Mouse (Mus musculus): ENCODE data around the gene Rnf17.

The Rnf17 gene

GRCm38 (mm10) chr14:56402311-56403071 is at the start of gene Rnf17:
TSS of gene Rnf17 (plus strand) at chr14:56402581.
- Histone ChIP-seq H3K4me3 (replicated peaks; ENCODE audit: low read length) (peak within 1 kb of the TSS; percentile 84), H3K36me3 (ENCODE audit: insufficient read depth, low read length) (peaks cover 28% of the 10 kb centered on the region), H3K27me3 (ENCODE audit: insufficient read depth, low read length) (no peaks in the 10 kb centered on the region), H3K4me1 (replicated peaks; ENCODE audit: low read depth, low read length) (no peaks in the 10 kb centered on the region), H3K9me3 (ENCODE audit: low read length) (peaks cover 12% of the 10 kb centered on the region)
- TF ChIP-seq NANOG (IDR thresholded peaks at IDR 0.05; ENCODE audit: borderline replicate concordance, low read length) (no peak), CTCF (conservative IDR thresholded peaks at IDR 0.05; ENCODE audit: low read length) (no peak), POU5F1 (IDR thresholded peaks at IDR 0.05; ENCODE audit: borderline replicate concordance, low read length) (no peak)

DNA sequence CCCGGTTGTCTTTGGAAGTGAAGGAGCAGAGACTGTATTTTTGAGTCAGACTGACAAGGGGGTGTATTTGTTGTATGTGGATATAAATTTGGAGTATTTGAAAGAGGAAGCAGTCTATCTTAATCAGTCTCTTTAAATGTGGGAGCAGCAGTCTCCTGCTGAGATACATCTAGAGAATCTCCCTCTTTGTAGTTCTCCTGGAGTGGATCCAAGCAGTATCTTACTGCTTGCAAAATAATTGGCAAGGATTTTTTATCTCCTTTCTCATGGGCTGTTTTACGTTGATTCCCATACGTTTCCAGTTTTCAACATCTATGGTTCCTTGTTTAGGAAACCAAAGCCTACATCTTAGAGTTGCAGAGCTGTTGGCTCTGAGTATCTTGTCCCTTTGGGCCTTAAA is 47.6 kb upstream of the Rnf17 start:
- TF ChIP-seq POU5F1 (IDR thresholded peaks at IDR 0.05; ENCODE audit: borderline replicate concordance, low read length) (no peak), CTCF (conservative IDR thresholded peaks at IDR 0.05; ENCODE audit: low read length) (no peak), NANOG (IDR thresholded peaks at IDR 0.05; ENCODE audit: borderline replicate concordance, low read length) (no peak)
- no peaks in the 10 kb centered on the region for H3K4me1 ChIP-seq (replicated peaks; ENCODE audit: low read depth, low read length)
- H3K4me3 ChIP-seq (replicated peaks; ENCODE audit: low read length): no peak overlapping the region
- no peaks in the 10 kb centered on the region for H3K36me3 ChIP-seq (ENCODE audit: insufficient read depth, low read length)
- peaks cover 10% of the 10 kb centered on the region for H3K27me3 ChIP-seq (ENCODE audit: insufficient read depth, low read length)
- H3K9me3 ChIP-seq (ENCODE audit: low read length): no peaks in the 10 kb centered on the region

DNA sequence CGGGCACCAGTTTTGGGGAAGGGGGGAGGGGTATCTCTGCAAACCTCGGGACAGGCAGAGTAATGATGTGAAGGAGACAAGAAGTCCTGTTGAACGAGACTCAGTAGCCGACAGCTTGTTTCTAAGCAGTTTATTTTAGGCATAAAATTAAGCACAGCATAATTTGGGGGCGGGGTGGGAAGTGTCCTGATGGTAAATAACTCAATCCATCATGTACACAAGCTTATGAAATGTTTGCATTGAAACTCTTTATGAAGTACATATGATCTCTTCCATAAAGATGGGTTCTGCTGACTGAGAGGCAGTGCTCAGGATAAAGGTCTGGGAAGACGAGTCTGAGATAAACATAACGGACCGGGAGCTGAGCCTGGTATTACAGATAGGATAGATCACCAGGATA is 47.0 kb upstream of the Rnf17 start:
- no peak overlapping the region for H3K4me3 ChIP-seq (replicated peaks; ENCODE audit: low read length)
- H3K4me1 ChIP-seq (replicated peaks; ENCODE audit: low read depth, low read length): no peaks in the 10 kb centered on the region
- H3K9me3 ChIP-seq (ENCODE audit: low read length): no peaks in the 10 kb centered on the region
- H3K27me3 ChIP-seq (ENCODE audit: insufficient read depth, low read length): peaks cover 10% of the 10 kb centered on the region
- TF ChIP-seq NANOG (IDR thresholded peaks at IDR 0.05; ENCODE audit: borderline replicate concordance, low read length): no peak
- no peak for TF ChIP-seq CTCF (conservative IDR thresholded peaks at IDR 0.05; ENCODE audit: low read length)
- TF ChIP-seq POU5F1 (IDR thresholded peaks at IDR 0.05; ENCODE audit: borderline replicate concordance, low read length): no peak
- no peaks in the 10 kb centered on the region for H3K36me3 ChIP-seq (ENCODE audit: insufficient read depth, low read length)

- H3K4me3 ChIP-seq (replicated peaks; ENCODE audit: low read length): no peak overlapping the region
- no peaks in the 10 kb centered on the region for H3K36me3 ChIP-seq (ENCODE audit: insufficient read depth, low read length)
- TF ChIP-seq POU5F1 (IDR thresholded peaks at IDR 0.05; ENCODE audit: borderline replicate concordance, low read length): no peak
- H3K4me1 ChIP-seq (replicated peaks; ENCODE audit: low read depth, low read length): no peaks in the 10 kb centered on the region
- H3K27me3 ChIP-seq (ENCODE audit: insufficient read depth, low read length): peaks cover 10% of the 10 kb centered on the region
- no peaks in the 10 kb centered on the region for H3K9me3 ChIP-seq (ENCODE audit: low read length)
These were observed 46.2 kb upstream of the Rnf17 start for GRCm38 (mm10) chr14:56356196-56356595.

- Histone ChIP-seq H3K4me1 (replicated peaks; ENCODE audit: low read depth, low read length) (no peaks in the 10 kb centered on the region), H3K9me3 (ENCODE audit: low read length) (no peaks in the 10 kb centered on the region), H3K36me3 (ENCODE audit: insufficient read depth, low read length) (no peaks in the 10 kb centered on the region), H3K4me3 (replicated peaks; ENCODE audit: low read length) (no peak overlapping the region), H3K27me3 (ENCODE audit: insufficient read depth, low read length) (peaks cover 24% of the 10 kb centered on the region)
- TF ChIP-seq NANOG (IDR thresholded peaks at IDR 0.05; ENCODE audit: borderline replicate concordance, low read length) (no peak), CTCF (conservative IDR thresholded peaks at IDR 0.05; ENCODE audit: low read length) (no peak), POU5F1 (IDR thresholded peaks at IDR 0.05; ENCODE audit: borderline replicate concordance, low read length) (no peak)
These were observed 44.0 kb upstream of the Rnf17 start for GRCm38 (mm10) chr14:56358422-56358821.

DNA sequence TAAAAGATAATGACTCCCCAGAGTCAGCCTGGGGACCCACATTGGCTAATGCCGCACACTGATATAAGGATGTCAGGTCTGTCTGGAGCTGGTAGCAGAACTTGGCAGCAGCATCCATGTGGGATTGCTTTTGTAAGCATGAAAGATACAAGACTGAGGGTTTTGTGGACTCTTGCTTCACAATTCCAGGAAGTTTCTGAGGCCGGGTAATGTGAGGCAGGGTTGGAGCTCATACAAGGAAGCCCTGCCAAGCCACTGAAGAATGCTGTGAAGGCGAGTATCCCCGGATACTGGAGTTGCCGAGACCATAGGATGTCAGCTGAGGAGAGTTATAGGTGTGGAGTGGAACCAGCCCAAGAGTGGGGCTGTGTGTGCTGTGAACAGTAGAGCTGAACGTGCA is 43.2 kb upstream of the Rnf17 start:
- TF ChIP-seq NANOG (IDR thresholded peaks at IDR 0.05; ENCODE audit: borderline replicate concordance, low read length): no peak
- TF ChIP-seq CTCF (conservative IDR thresholded peaks at IDR 0.05; ENCODE audit: low read length): no peak
- TF ChIP-seq POU5F1 (IDR thresholded peaks at IDR 0.05; ENCODE audit: borderline replicate concordance, low read length): no peak
- Histone ChIP-seq H3K4me3 (replicated peaks; ENCODE audit: low read length) (no peak overlapping the region), H3K4me1 (replicated peaks; ENCODE audit: low read depth, low read length) (peaks cover 5% of the 10 kb centered on the region), H3K36me3 (ENCODE audit: insufficient read depth, low read length) (no peaks in the 10 kb centered on the region), H3K27me3 (ENCODE audit: insufficient read depth, low read length) (peaks cover 31% of the 10 kb centered on the region), H3K9me3 (ENCODE audit: low read length) (no peaks in the 10 kb centered on the region)

DNA sequence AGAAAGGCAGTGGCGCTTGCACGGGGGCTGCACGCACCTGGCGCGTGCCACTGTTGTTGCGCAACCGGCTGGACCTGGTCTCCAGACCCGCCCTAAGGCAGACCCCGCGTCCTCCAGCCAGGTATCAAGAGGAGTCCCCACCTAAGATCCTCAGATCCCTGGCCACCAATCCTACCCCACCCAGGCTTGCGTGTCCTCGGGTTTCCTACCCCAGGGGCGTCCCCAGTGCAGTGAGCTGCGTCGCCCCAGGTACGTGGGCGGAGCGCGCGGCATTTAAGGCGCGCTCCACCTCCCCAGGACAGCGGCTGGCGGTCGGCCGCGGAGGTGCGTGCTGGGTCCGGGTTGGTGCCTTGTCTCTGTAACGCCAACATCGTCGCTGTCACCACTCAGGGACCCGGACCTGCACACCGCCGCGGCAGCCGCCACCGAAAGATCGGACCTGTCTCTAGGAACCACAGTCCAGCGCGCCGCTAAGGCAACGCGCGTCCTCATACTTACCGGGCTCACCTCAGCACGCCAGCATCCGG is 37.6 kb upstream of the Rnf17 start, which contains the start of gene Atp12a:
Gene Atp12a (plus strand): TSS at position 358 of the 527 bp plus-strand sequence.
- H3K4me3 ChIP-seq (replicated peaks; ENCODE audit: low read length): peak within 1 kb of the TSS; percentile 81
- TF ChIP-seq CTCF (conservative IDR thresholded peaks at IDR 0.05; ENCODE audit: low read length) (no peak), POU5F1 (IDR thresholded peaks at IDR 0.05; ENCODE audit: borderline replicate concordance, low read length) (no peak), NANOG (IDR thresholded peaks at IDR 0.05; ENCODE audit: borderline replicate concordance, low read length) (no peak)
- peaks cover 65% of the 10 kb centered on the region for H3K27me3 ChIP-seq (ENCODE audit: insufficient read depth, low read length)
- H3K4me1 ChIP-seq (replicated peaks; ENCODE audit: low read depth, low read length): peaks cover 33% of the 10 kb centered on the region
- no peaks in the 10 kb centered on the region for H3K9me3 ChIP-seq (ENCODE audit: low read length)
- H3K36me3 ChIP-seq (ENCODE audit: insufficient read depth, low read length): no peaks in the 10 kb centered on the region

DNA sequence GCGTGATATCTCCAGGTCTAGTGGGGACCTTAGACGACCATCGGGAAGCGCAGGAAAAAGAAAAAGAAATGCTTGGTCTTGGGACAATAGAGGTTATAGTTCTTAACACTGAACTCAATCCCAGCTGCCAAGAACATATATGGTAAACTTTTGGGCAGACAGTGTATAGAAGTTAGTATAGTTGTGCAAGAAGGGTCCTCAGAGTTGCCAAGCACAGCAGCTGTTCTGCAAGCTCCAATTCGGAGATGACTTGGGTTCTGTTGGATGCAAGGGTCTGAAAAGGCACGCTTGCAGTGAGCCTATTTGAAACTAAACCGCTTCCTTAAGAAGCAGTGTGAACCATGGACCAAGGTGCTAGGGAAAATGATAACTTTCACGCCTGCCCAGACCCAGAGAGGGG is 37.1 kb upstream of the Rnf17 start:
- Histone ChIP-seq H3K36me3 (ENCODE audit: insufficient read depth, low read length) (no peaks in the 10 kb centered on the region), H3K9me3 (ENCODE audit: low read length) (no peaks in the 10 kb centered on the region), H3K27me3 (ENCODE audit: insufficient read depth, low read length) (peaks cover 65% of the 10 kb centered on the region), H3K4me3 (replicated peaks; ENCODE audit: low read length) (peak overlapping the region; percentile 81), H3K4me1 (replicated peaks; ENCODE audit: low read depth, low read length) (peaks cover 33% of the 10 kb centered on the region)
- TF ChIP-seq POU5F1 (IDR thresholded peaks at IDR 0.05; ENCODE audit: borderline replicate concordance, low read length): no peak
- TF ChIP-seq NANOG (IDR thresholded peaks at IDR 0.05; ENCODE audit: borderline replicate concordance, low read length): no peak
- TF ChIP-seq CTCF (conservative IDR thresholded peaks at IDR 0.05; ENCODE audit: low read length): no peak

All from E14TG2a.4 (cell line).